Mouse (Mus musculus): ENCODE data around the gene Gm11437.

The Gm11437 gene

GRCm38 (mm10) chr11:84145201-84145798 lies 22.0 kb downstream of the Gm11437 start:
- DNase-seq (ENCODE audit: extremely low read depth, insufficient read length, low spot score), result no peak

GRCm38 (mm10) chr11:84141752-84142151 lies 25.5 kb downstream of the Gm11437 start:
- DNase-seq (ENCODE audit: extremely low read depth, insufficient read length, low spot score), result peak; percentile 35

- no peak for DNase-seq (ENCODE audit: extremely low read depth, insufficient read length, low spot score)
These were observed 30.8 kb downstream of the Gm11437 start for GRCm38 (mm10) chr11:84136453-84136852.

- DNase-seq (ENCODE audit: extremely low read depth, insufficient read length, low spot score), result no peak
These were observed 32.9 kb downstream of the Gm11437 start for GRCm38 (mm10) chr11:84134331-84134860.

GRCm38 (mm10) chr11:84129799-84130185 lies 37.5 kb downstream of the Gm11437 start:
- DNase-seq (ENCODE audit: extremely low read depth, insufficient read length, low spot score), result no peak

GRCm38 (mm10) chr11:84128943-84129798 lies 38.1 kb downstream of the Gm11437 start, which contains the start of the genes Tada2a and Acaca:
Gene Tada2a (minus strand): TSS chr11:84129600.
Gene Acaca (plus strand): TSS chr11:84129672.
- DNase-seq (ENCODE audit: extremely low read depth, insufficient read length, low spot score), result peak; percentile 88

- DNase-seq (ENCODE audit: extremely low read depth, insufficient read length, low spot score), result no peak
These were observed 39.3 kb downstream of the Gm11437 start for GRCm38 (mm10) chr11:84127977-84128376.

- no peak for DNase-seq (ENCODE audit: extremely low read depth, insufficient read length, low spot score)
These were observed 46.0 kb downstream of the Gm11437 start for GRCm38 (mm10) chr11:84121051-84121956.

- no peak for DNase-seq (ENCODE audit: extremely low read depth, insufficient read length, low spot score)
These were observed 49.8 kb downstream of the Gm11437 start for GRCm38 (mm10) chr11:84117431-84117830.

GRCm38 (mm10) chr11:84116221-84116620 lies 51.1 kb downstream of the Gm11437 start:
- DNase-seq (ENCODE audit: extremely low read depth, insufficient read length, low spot score), result no peak

- no peak for DNase-seq (ENCODE audit: extremely low read depth, insufficient read length, low spot score)
These were observed 51.6 kb downstream of the Gm11437 start for GRCm38 (mm10) chr11:84115646-84116045.

- no peak for DNase-seq (ENCODE audit: extremely low read depth, insufficient read length, low spot score)
These were observed 53.7 kb downstream of the Gm11437 start for GRCm38 (mm10) chr11:84113623-84114022.

GRCm38 (mm10) chr11:84107137-84107536 lies 60.1 kb downstream of the Gm11437 start:
- no peak for DNase-seq (ENCODE audit: extremely low read depth, insufficient read length, low spot score)

- DNase-seq (ENCODE audit: extremely low read depth, insufficient read length, low spot score), result no peak
These were observed 63.2 kb downstream of the Gm11437 start for GRCm38 (mm10) chr11:84104036-84104435.

- no peak for DNase-seq (ENCODE audit: extremely low read depth, insufficient read length, low spot score)
These were observed 66.1 kb downstream of the Gm11437 start for GRCm38 (mm10) chr11:84101182-84101581.

Data from 3134 (cell line).